Mouse (Mus musculus) limb, embryonic 12.5 days (tissue): ENCODE measurements around the gene Doc2a. TPM values are rescaled to one million over a fixed set of nuclear protein-coding genes. Genes with fewer than 3 reads are reported as not detected.
A peak's percentile ranks its signal among the peaks of the same experiment; 100 is the strongest.
"Not testable (repeated sequence)": the region's sequence is repeated elsewhere in the genome, so short reads cannot be mapped to it uniquely, and the experiment has no call there.

Experiments used
- ATAC-seq: fragments of 200-750 bp; cut with Nextera tagmentation; 2 replicates; pipeline ENCODE4 v1.8.0; 2017; ENCODE audit warnings: low read depth, moderate TSS enrichment; ENCODE audit not compliant: insufficient number of reproducible peaks, insufficient read depth, low FRiP score, low TSS enrichment
- H3K27ac ChIP-seq: fragments of 300-500 bp; sonication (generic); 2 replicates; pipeline ENCODE4 v1.5.1; 2016; ENCODE audit warnings: mild to moderate bottlenecking, moderate library complexity
- H3K27me3 ChIP-seq: fragments of 300-500 bp; sonication (generic); 2 replicates; pipeline ENCODE4 v1.6.1; 2016; ENCODE audit warnings: mild to moderate bottlenecking, moderate library complexity
- H3K36me3 ChIP-seq: fragments of 300-500 bp; sonication (generic); 2 replicates; pipeline ENCODE4 v1.6.1; 2016; ENCODE audit warnings: mild to moderate bottlenecking, moderate library complexity
- H3K4me1 ChIP-seq: fragments of 300-500 bp; sonication (generic); replicated peaks from 2 replicates; pipeline ENCODE4 v1.6.1; 2016
- H3K4me2 ChIP-seq: fragments of 300-500 bp; sonication (generic); 2 replicates; pipeline ENCODE4 v1.6.1; 2016; ENCODE audit warnings: mild to moderate bottlenecking, moderate library complexity
- H3K4me3 ChIP-seq: fragments of 300-500 bp; sonication (generic); replicated peaks from 2 replicates; pipeline ENCODE4 v1.5.1; 2016; ENCODE audit warnings: mild to moderate bottlenecking
- H3K9ac ChIP-seq: fragments of 300-500 bp; sonication (generic); replicated peaks from 2 replicates; pipeline ENCODE4 v1.6.1; 2016; ENCODE audit warnings: mild to moderate bottlenecking, moderate library complexity
- H3K9me3 ChIP-seq: fragments of 300-500 bp; sonication (generic); 2 replicates; pipeline ENCODE4 v1.6.1; 2016; ENCODE audit warnings: mild to moderate bottlenecking, moderate library complexity
- WGBS: fragments of 180-500 bp; shearing (Covaris S2); methylation state at CpG from one replicate; pipeline ENCODE4 v1.1.7; 2016; 5-methylcytosine and 5-hydroxymethylcytosine counted together
- polyA plus RNA-seq: library from polyadenylated mRNA; unstranded; fragments of >200 nt; fragmentation: Nextera tagmentation; extraction: Ambion mirVana; gene quantifications from 2 replicates; pipeline ENCODE4 v1.2.1, GENCODE M21; 2016

Gene Doc2a
- polyA plus RNA-seq, 1 experiment from 2014 or later = 2.3 TPM

GRCm38 (mm10) chr7:126898102-126898990 lies 51.1 kb downstream of the Doc2a start:
- 11% methylated on average over 37 of the region's 37 CpGs for WGBS
- no peaks in the 10 kb centered on the region for H3K27me3 ChIP-seq
- peak overlapping the region; percentile 72 for H3K4me2 ChIP-seq
- H3K4me1 ChIP-seq = peaks cover 5% of the 10 kb centered on the region; the same call in 1 of the 2 replicates
- peak; percentile 84 for ATAC-seq
- H3K4me3 ChIP-seq = peak overlapping the region; percentile 62
- H3K36me3 ChIP-seq = no peaks in the 10 kb centered on the region
- H3K9ac ChIP-seq = peak overlapping the region; percentile 68
- H3K9me3 ChIP-seq = no peaks in the 10 kb centered on the region
- peak overlapping the region; percentile 72; the same call in 1 of the 2 replicates for H3K27ac ChIP-seq

GRCm38 (mm10) chr7:126899781-126900180 lies 52.6 kb downstream of the Doc2a start:
- not testable (repeated sequence) for H3K4me1 ChIP-seq, H3K9me3 ChIP-seq, H3K9ac ChIP-seq, H3K4me2 ChIP-seq, H3K27me3 ChIP-seq, H3K36me3 ChIP-seq, H3K4me3 ChIP-seq, H3K27ac ChIP-seq, ATAC-seq
- WGBS = 92% methylated on average over 8 of the region's 9 CpGs

Other genes with a start within 250 kb of the Doc2a start
- gene Nupr1, start 216.6 kb upstream of the Doc2a start, polyA plus RNA-seq = 0.28 TPM in 1 of 2 replicates, not detected in the other
- 47.7 and 49.1 TPM in 2 replicates for gene Sgf29, start 198.1 kb upstream of the Doc2a start, polyA plus RNA-seq
- 0.83 and 1.2 TPM in 2 replicates for gene Sult1a1, start 171.0 kb upstream of the Doc2a start, polyA plus RNA-seq
- gene Bola2, start 152.0 kb upstream of the Doc2a start, polyA plus RNA-seq = 145 and 156 TPM in 2 replicates
- gene Slx1b, start 151.6 kb upstream of the Doc2a start, polyA plus RNA-seq = 14.5 and 14.7 TPM in 2 replicates
- gene Coro1a, start 139.6 kb upstream of the Doc2a start, polyA plus RNA-seq = 36.6 and 39.1 TPM in 2 replicates
- gene Mapk3, start 87.8 kb upstream of the Doc2a start, polyA plus RNA-seq = 36.4 and 38.5 TPM in 2 replicates
- 1.3 and 2.4 TPM in 2 replicates for gene Gdpd3, start 81.1 kb upstream of the Doc2a start, polyA plus RNA-seq
- 104 and 126 TPM in 2 replicates for gene Ypel3, start 70.5 kb upstream of the Doc2a start, polyA plus RNA-seq
- 0.50 and 0.68 TPM in 2 replicates for gene Tbx6, start 65.9 kb upstream of the Doc2a start, polyA plus RNA-seq
- gene Ppp4c, start 54.9 kb upstream of the Doc2a start, polyA plus RNA-seq = 378 and 401 TPM in 2 replicates
- gene Fam57b, start 49.7 kb upstream of the Doc2a start, polyA plus RNA-seq = 0.19 and 0.33 TPM in 2 replicates
- gene 4930451I11Rik, start 15.8 kb upstream of the Doc2a start, polyA plus RNA-seq = not detected in 2 replicates
- gene Hirip3, start 14.6 kb downstream of the Doc2a start, polyA plus RNA-seq = 46.1 and 50.7 TPM in 2 replicates
- gene Ino80e, start 15.0 kb downstream of the Doc2a start, polyA plus RNA-seq = 93.3 and 101 TPM in 2 replicates
- 58.2 and 60.3 TPM in 2 replicates for gene Taok2, start 37.3 kb downstream of the Doc2a start, polyA plus RNA-seq
- gene Tmem219, start 75.5 kb downstream of the Doc2a start, polyA plus RNA-seq = 17.7 and 18.0 TPM in 2 replicates
- gene Kctd13, start 81.5 kb downstream of the Doc2a start, polyA plus RNA-seq = 18.3 and 19.7 TPM in 2 replicates
- gene Asphd1, start 102.2 kb downstream of the Doc2a start, polyA plus RNA-seq = 0.17 and 0.30 TPM in 2 replicates
- 0.14 and 0.35 TPM in 2 replicates for gene Sez6l2, start 103.1 kb downstream of the Doc2a start, polyA plus RNA-seq
- 76.5 and 80.7 TPM in 2 replicates for gene Cdipt, start 128.5 kb downstream of the Doc2a start, polyA plus RNA-seq
- 0.64 and 1.1 TPM in 2 replicates for gene Cdiptos, start 128.7 kb downstream of the Doc2a start, polyA plus RNA-seq
- gene Mvp, start 167.2 kb downstream of the Doc2a start, polyA plus RNA-seq = 4.1 and 4.6 TPM in 2 replicates
- gene Pagr1b, start 169.1 kb downstream of the Doc2a start, polyA plus RNA-seq = 0.42 and 0.59 TPM in 2 replicates
- 33.0 and 34.4 TPM in 2 replicates for gene Pagr1a, start 169.9 kb downstream of the Doc2a start, polyA plus RNA-seq
- 73.7 and 81.2 TPM in 2 replicates for gene Gm42742, start 173.7 kb downstream of the Doc2a start, polyA plus RNA-seq
- 3.1 and 6.4 TPM in 2 replicates for gene Prrt2, start 173.8 kb downstream of the Doc2a start, polyA plus RNA-seq
- gene Maz, start 179.6 kb downstream of the Doc2a start, polyA plus RNA-seq = 120 and 123 TPM in 2 replicates
- gene Kif22, start 195.1 kb downstream of the Doc2a start, polyA plus RNA-seq = 157 and 161 TPM in 2 replicates
- not detected in 2 replicates for gene Zg16, start 239.9 kb downstream of the Doc2a start, polyA plus RNA-seq
- 1.4 and 1.8 TPM in 2 replicates for gene AI467606, start 243.9 kb downstream of the Doc2a start, polyA plus RNA-seq